Mouse (Mus musculus): ENCODE measurements at regions not wholly inside any gene's neighbourhood (a gene's known extent, or its start where the extent isn't known, plus 50 kb on each side); places are given as distances from the start of the nearest gene placed in this dataset.
A peak's percentile ranks its signal among the peaks of the same experiment; 100 is the strongest.

GRCm38 (mm10) chr15:24743240-24743639 lies 670.3 kb downstream of the Basp1 start:
- Histone ChIP-seq H3K9ac (ENCODE audit: insufficient read depth, low read depth, low read length, poor library complexity, severe bottlenecking) (no peak overlapping the region), H3K9me3 (ENCODE audit: control insufficient read depth, insufficient read depth, low read depth, low read length) (no peaks in the 10 kb centered on the region), H3K27ac (ENCODE audit: insufficient read depth, low read depth, low read length, poor library complexity, severe bottlenecking) (no peak overlapping the region), H3K36me3 (ENCODE audit: control insufficient read depth, insufficient read depth, low read length, poor library complexity, severe bottlenecking) (no peaks in the 10 kb centered on the region), H3K4me3 (ENCODE audit: insufficient read depth in 1 of 2, low read depth in 1 of 2, low read length in 2 of 2, poor library complexity in 1 of 2, severe bottlenecking in 1 of 2) (no peak overlapping the region), H3K4me1 (ENCODE audit: control insufficient read depth in 2 of 2, insufficient read depth in 2 of 2, low read length in 2 of 2, poor library complexity in 1 of 2) (no peaks in the 10 kb centered on the region)
- in situ Hi-C loops (cut with MboI; ENCODE audit: low sequenced_read_pairs in 2 of 2, unreplicated experiment in 2 of 2) = no loop called here
- DNase-seq (ENCODE audit: low read depth, low spot score) = no peak
- TF ChIP-seq CHD2 (IDR thresholded peaks at IDR 0.05; ENCODE audit: low read depth, low read length) = no peak
- no peak for TF ChIP-seq ZNF384 (IDR thresholded peaks at IDR 0.05; ENCODE audit: low read depth, low read length)
- no peak for TF ChIP-seq ZC3H11A (IDR thresholded peaks at IDR 0.05; ENCODE audit: borderline replicate concordance, low read depth, low read length)
- no peak for TF ChIP-seq MAFK (IDR thresholded peaks at IDR 0.05; ENCODE audit: insufficient read depth, low read depth, low read length)
- no peak for TF ChIP-seq HCFC1 (IDR thresholded peaks at IDR 0.05; ENCODE audit: borderline replicate concordance, insufficient read depth, low read length)

- H3K4me1 ChIP-seq (ENCODE audit: control insufficient read depth in 2 of 2, insufficient read depth in 2 of 2, low read length in 2 of 2, poor library complexity in 1 of 2) = no peaks in the 10 kb centered on the region
These were observed 688.4 kb downstream of the Basp1 start for GRCm38 (mm10) chr15:24725170-24725569.

GRCm38 (mm10) chr15:24724664-24725063 lies 688.9 kb downstream of the Basp1 start:
- Histone ChIP-seq H3K4me1 (ENCODE audit: control insufficient read depth in 2 of 2, insufficient read depth in 2 of 2, low read length in 2 of 2, poor library complexity in 1 of 2) (no peaks in the 10 kb centered on the region), H3K4me3 (ENCODE audit: insufficient read depth in 1 of 2, low read depth in 1 of 2, low read length in 2 of 2, poor library complexity in 1 of 2, severe bottlenecking in 1 of 2) (no peak overlapping the region), H3K9me3 (ENCODE audit: control insufficient read depth, insufficient read depth, low read depth, low read length) (no peaks in the 10 kb centered on the region), H3K9ac (ENCODE audit: insufficient read depth, low read depth, low read length, poor library complexity, severe bottlenecking) (no peak overlapping the region), H3K27ac (ENCODE audit: insufficient read depth, low read depth, low read length, poor library complexity, severe bottlenecking) (no peak overlapping the region), H3K36me3 (ENCODE audit: control insufficient read depth, insufficient read depth, low read length, poor library complexity, severe bottlenecking) (no peaks in the 10 kb centered on the region)
- TF ChIP-seq ZC3H11A (IDR thresholded peaks at IDR 0.05; ENCODE audit: borderline replicate concordance, low read depth, low read length) = peak; percentile 87
- no peak for TF ChIP-seq ZNF384 (IDR thresholded peaks at IDR 0.05; ENCODE audit: low read depth, low read length)
- peak; percentile 35 for DNase-seq (ENCODE audit: low read depth, low spot score)
- in situ Hi-C loops (cut with MboI; ENCODE audit: low sequenced_read_pairs in 2 of 2, unreplicated experiment in 2 of 2) = loop anchor here in 1 of 2 experiments (25.0 kb wide), 1 partner anchor 688 kb away; the partner anchor contains the start of gene Basp1

More at GRCm38 (mm10) chr15:24725170-24725569, 688.4 kb downstream of the Basp1 start:
- no peak overlapping the region for H3K4me3 ChIP-seq (ENCODE audit: insufficient read depth in 1 of 2, low read depth in 1 of 2, low read length in 2 of 2, poor library complexity in 1 of 2, severe bottlenecking in 1 of 2)
- in situ Hi-C loops (cut with MboI; ENCODE audit: low sequenced_read_pairs in 2 of 2, unreplicated experiment in 2 of 2) = no loop called here
- no peaks in the 10 kb centered on the region for H3K36me3 ChIP-seq (ENCODE audit: control insufficient read depth, insufficient read depth, low read length, poor library complexity, severe bottlenecking)
- H3K9ac ChIP-seq (ENCODE audit: insufficient read depth, low read depth, low read length, poor library complexity, severe bottlenecking) = no peak overlapping the region
- DNase-seq (ENCODE audit: low read depth, low spot score) = no peak
- H3K9me3 ChIP-seq (ENCODE audit: control insufficient read depth, insufficient read depth, low read depth, low read length) = no peaks in the 10 kb centered on the region
- no peak for TF ChIP-seq CHD2 (IDR thresholded peaks at IDR 0.05; ENCODE audit: low read depth, low read length)
- TF ChIP-seq ZNF384 (IDR thresholded peaks at IDR 0.05; ENCODE audit: low read depth, low read length) = no peak
- no peak for TF ChIP-seq MAFK (IDR thresholded peaks at IDR 0.05; ENCODE audit: insufficient read depth, low read depth, low read length)
- no peak for TF ChIP-seq ZC3H11A (IDR thresholded peaks at IDR 0.05; ENCODE audit: borderline replicate concordance, low read depth, low read length)
- no peak for TF ChIP-seq HCFC1 (IDR thresholded peaks at IDR 0.05; ENCODE audit: borderline replicate concordance, insufficient read depth, low read length)
- H3K27ac ChIP-seq (ENCODE audit: insufficient read depth, low read depth, low read length, poor library complexity, severe bottlenecking) = no peak overlapping the region

- DNase-seq (ENCODE audit: low read depth, low spot score) = no peak
- no peaks in the 10 kb centered on the region for H3K36me3 ChIP-seq (ENCODE audit: control insufficient read depth, insufficient read depth, low read length, poor library complexity, severe bottlenecking)
- H3K4me1 ChIP-seq (ENCODE audit: control insufficient read depth in 2 of 2, insufficient read depth in 2 of 2, low read length in 2 of 2, poor library complexity in 1 of 2) = no peaks in the 10 kb centered on the region
- no peak overlapping the region for H3K4me3 ChIP-seq (ENCODE audit: insufficient read depth in 1 of 2, low read depth in 1 of 2, low read length in 2 of 2, poor library complexity in 1 of 2, severe bottlenecking in 1 of 2)
- no peak overlapping the region for H3K9ac ChIP-seq (ENCODE audit: insufficient read depth, low read depth, low read length, poor library complexity, severe bottlenecking)
- H3K27ac ChIP-seq (ENCODE audit: insufficient read depth, low read depth, low read length, poor library complexity, severe bottlenecking) = no peak overlapping the region
- no peaks in the 10 kb centered on the region for H3K9me3 ChIP-seq (ENCODE audit: control insufficient read depth, insufficient read depth, low read depth, low read length)
- TF ChIP-seq HCFC1 (IDR thresholded peaks at IDR 0.05; ENCODE audit: borderline replicate concordance, insufficient read depth, low read length) (no peak), CHD2 (IDR thresholded peaks at IDR 0.05; ENCODE audit: low read depth, low read length) (no peak), MAFK (IDR thresholded peaks at IDR 0.05; ENCODE audit: insufficient read depth, low read depth, low read length) (no peak), ZNF384 (IDR thresholded peaks at IDR 0.05; ENCODE audit: low read depth, low read length) (no peak), ZC3H11A (IDR thresholded peaks at IDR 0.05; ENCODE audit: borderline replicate concordance, low read depth, low read length) (no peak)
- in situ Hi-C loops (cut with MboI; ENCODE audit: low sequenced_read_pairs in 2 of 2, unreplicated experiment in 2 of 2) = loop anchor here in 1 of 2 experiments (25.0 kb wide), 1 partner anchor 692 kb away; the partner anchor contains the start of gene Basp1
These were observed 693.2 kb downstream of the Basp1 start for GRCm38 (mm10) chr15:24720346-24720745.

- Histone ChIP-seq H3K9me3 (ENCODE audit: control insufficient read depth, insufficient read depth, low read depth, low read length) (no peaks in the 10 kb centered on the region), H3K4me1 (ENCODE audit: control insufficient read depth in 2 of 2, insufficient read depth in 2 of 2, low read length in 2 of 2, poor library complexity in 1 of 2) (no peaks in the 10 kb centered on the region), H3K4me3 (ENCODE audit: insufficient read depth in 1 of 2, low read depth in 1 of 2, low read length in 2 of 2, poor library complexity in 1 of 2, severe bottlenecking in 1 of 2) (no peak overlapping the region), H3K9ac (ENCODE audit: insufficient read depth, low read depth, low read length, poor library complexity, severe bottlenecking) (no peak overlapping the region), H3K36me3 (ENCODE audit: control insufficient read depth, insufficient read depth, low read length, poor library complexity, severe bottlenecking) (no peaks in the 10 kb centered on the region), H3K27ac (ENCODE audit: insufficient read depth, low read depth, low read length, poor library complexity, severe bottlenecking) (no peak overlapping the region)
- in situ Hi-C loops (cut with MboI; ENCODE audit: low sequenced_read_pairs in 2 of 2, unreplicated experiment in 2 of 2) = no loop called here
- TF ChIP-seq HCFC1 (IDR thresholded peaks at IDR 0.05; ENCODE audit: borderline replicate concordance, insufficient read depth, low read length) (no peak), ZC3H11A (IDR thresholded peaks at IDR 0.05; ENCODE audit: borderline replicate concordance, low read depth, low read length) (no peak), MAFK (IDR thresholded peaks at IDR 0.05; ENCODE audit: insufficient read depth, low read depth, low read length) (no peak), ZNF384 (IDR thresholded peaks at IDR 0.05; ENCODE audit: low read depth, low read length) (no peak), CHD2 (IDR thresholded peaks at IDR 0.05; ENCODE audit: low read depth, low read length) (no peak)
- DNase-seq (ENCODE audit: low read depth, low spot score) = no peak
These were observed 731.4 kb downstream of the Basp1 start for GRCm38 (mm10) chr15:24682167-24682566.
